Mouse (Mus musculus): Measurements from ENCODE around the gene Olfr988.
"Not testable (repeated sequence)": the region's sequence is repeated elsewhere in the genome, so short reads cannot be mapped to it uniquely, and the experiment has no call there.

The Olfr988 gene

GRCm38 (mm10) chr2:85363127-85363526 is at the start of gene Olfr988:
Gene Olfr988, minus strand, starts transcription at chr2:85363227.
- not testable (repeated sequence) for DNase-seq (ENCODE audit: low spot score)

DNA sequence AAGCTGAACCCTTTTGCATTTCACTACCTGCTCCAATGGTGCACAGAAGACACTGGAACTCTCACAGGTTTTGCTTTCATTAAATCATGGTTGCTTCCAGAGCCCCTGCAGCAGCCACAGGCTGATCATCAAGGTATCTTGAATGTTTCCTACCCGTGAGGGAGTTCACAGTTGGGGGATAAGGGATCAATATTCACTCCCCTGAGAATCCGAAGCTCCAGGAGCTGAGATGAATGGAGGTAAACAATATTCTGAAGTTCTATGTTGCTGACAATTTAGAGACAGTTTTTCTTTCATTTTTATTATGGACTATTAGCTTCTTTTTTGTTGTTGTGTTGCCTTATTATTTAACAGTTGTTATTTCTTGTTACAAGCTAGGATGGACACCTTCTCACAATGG is 46.3 kb upstream of the Olfr988 start, which contains the start of gene Olfr992:
Gene Olfr992 (minus strand): TSS at position 101 of the 400 bp plus-strand sequence.
- no peak for DNase-seq (ENCODE audit: low spot score)

GRCm38 (mm10) chr2:85339972-85340371 is 23.1 kb downstream of the Olfr988 start:
- no peak for DNase-seq (ENCODE audit: low spot score)

DNA sequence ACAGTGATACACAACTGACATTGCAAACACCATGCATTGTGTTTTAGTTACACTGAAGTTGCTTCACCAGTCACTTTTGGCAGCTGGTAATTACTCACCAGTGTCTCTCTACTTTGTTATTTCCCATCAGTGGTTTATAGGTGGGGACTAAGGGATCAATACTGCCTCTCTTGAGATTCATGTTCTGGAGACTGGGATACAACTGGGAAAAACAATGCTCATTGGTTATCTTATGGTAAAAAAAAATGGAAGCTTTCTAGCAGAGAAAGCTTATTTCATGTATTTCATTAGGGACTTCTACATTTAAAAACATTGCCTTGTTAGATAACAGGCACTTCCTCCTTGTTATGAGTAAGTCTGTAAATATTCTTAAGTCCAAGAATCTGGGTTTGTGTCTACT is 23.8 kb downstream of the Olfr988 start, which contains the start of gene Olfr987:
Gene Olfr987 (minus strand): TSS at position 101 of the 400 bp plus-strand sequence.
- DNase-seq (ENCODE audit: low spot score), result not testable (repeated sequence)

DNA sequence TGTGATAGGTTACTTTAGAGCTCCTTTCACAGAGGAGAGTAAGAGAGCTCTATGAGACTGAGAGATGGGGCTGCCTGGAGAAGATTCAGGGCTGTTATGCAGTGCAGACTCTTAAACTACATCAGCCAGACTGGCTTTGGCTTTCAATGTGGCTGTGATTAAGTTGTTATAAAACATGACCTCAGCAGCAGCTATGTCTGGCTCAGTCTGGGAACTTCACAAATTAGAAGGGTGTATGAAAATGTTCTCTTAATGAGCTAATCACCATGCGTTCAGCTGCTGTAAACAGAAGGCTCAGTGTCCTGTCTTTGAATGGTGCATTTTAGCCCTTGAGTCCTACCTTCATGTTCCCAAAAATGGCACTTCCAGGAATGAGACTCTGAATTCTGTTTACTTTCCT is 43.9 kb downstream of the Olfr988 start:
- no peak for DNase-seq (ENCODE audit: low spot score)
